Mouse (Mus musculus) ZHBTc4 (cell line): ENCODE measurements around the gene Gm9945.

ENCODE experiments used
- DNase-seq: peaks from one replicate; pipeline ENCODE4 v3.0.0-alpha.2; 2011; ENCODE audit warnings: low read depth, low spot score

Gm9945 gene

GRCm38 (mm10) chr11:53479783-53480301 is at the start of gene Gm9945, which contains the start of gene Sowaha:
Gene Gm9945 (plus strand): TSS chr11:53480166.
Gene Sowaha (minus strand): TSS chr11:53480274.
- DNase-seq = peak; percentile 74

GRCm38 (mm10) chr11:53430300-53430669 is 49.7 kb upstream of the Gm9945 start:
- DNase-seq = no peak

GRCm38 (mm10) chr11:53430670-53431346 is 49.2 kb upstream of the Gm9945 start, which contains the start of the genes Uqcrq and Gdf9:
Gene Uqcrq (minus strand): TSS chr11:53430831.
Gene Gdf9 (plus strand): TSS chr11:53431023.
- DNase-seq = peak; percentile 100

GRCm38 (mm10) chr11:53431347-53432056 is 48.5 kb upstream of the Gm9945 start:
- DNase-seq = no peak

- no peak for DNase-seq
Observed at GRCm38 (mm10) chr11:53433057-53433456, 46.9 kb upstream of the Gm9945 start.

- peak; percentile 59 for DNase-seq
Observed at GRCm38 (mm10) chr11:53435504-53435903, 44.5 kb upstream of the Gm9945 start.

- no peak for DNase-seq
Observed at GRCm38 (mm10) chr11:53436338-53436737, 43.6 kb upstream of the Gm9945 start.

GRCm38 (mm10) chr11:53441921-53442320 is 38.0 kb upstream of the Gm9945 start:
- no peak for DNase-seq

GRCm38 (mm10) chr11:53443861-53444260 is 36.1 kb upstream of the Gm9945 start:
- peak; percentile 58 for DNase-seq

GRCm38 (mm10) chr11:53445562-53445961 is 34.4 kb upstream of the Gm9945 start:
- DNase-seq = no peak

GRCm38 (mm10) chr11:53446183-53446582 is 33.8 kb upstream of the Gm9945 start:
- no peak for DNase-seq

- no peak for DNase-seq
Observed at GRCm38 (mm10) chr11:53447996-53448395, 32.0 kb upstream of the Gm9945 start.

- DNase-seq = no peak
Observed at GRCm38 (mm10) chr11:53448529-53448928, 31.4 kb upstream of the Gm9945 start.

- no peak for DNase-seq
Observed at GRCm38 (mm10) chr11:53450070-53450705, 29.8 kb upstream of the Gm9945 start.

- DNase-seq = no peak
Observed at GRCm38 (mm10) chr11:53451361-53451760, 28.6 kb upstream of the Gm9945 start.

- DNase-seq = no peak
Observed at GRCm38 (mm10) chr11:53452396-53452795, 27.6 kb upstream of the Gm9945 start.

- no peak for DNase-seq
Observed at GRCm38 (mm10) chr11:53453031-53453430, 26.9 kb upstream of the Gm9945 start.

- peak; percentile 78 for DNase-seq
Observed at GRCm38 (mm10) chr11:53456474-53457371, 23.2 kb upstream of the Gm9945 start, which contains the start of the genes Gm10447 and Shroom1. Gene Gm10447 (minus strand): TSS chr11:53457110. Gene Shroom1 (plus strand): TSS chr11:53457205.

GRCm38 (mm10) chr11:53457372-53457954 is 22.5 kb upstream of the Gm9945 start:
- no peak for DNase-seq

GRCm38 (mm10) chr11:53458996-53459395 is 21.0 kb upstream of the Gm9945 start:
- DNase-seq = peak; percentile 60

- no peak for DNase-seq
Observed at GRCm38 (mm10) chr11:53460192-53460591, 19.8 kb upstream of the Gm9945 start.
